Mouse (Mus musculus): Measurements from ENCODE around the gene Mmgt2.

Gene Mmgt2

GRCm38 (mm10) chr11:62701218-62701617, 52.8 kb downstream of the Mmgt2 start:
- ATAC-seq (ENCODE audit: low TSS enrichment), result no peak

DNA sequence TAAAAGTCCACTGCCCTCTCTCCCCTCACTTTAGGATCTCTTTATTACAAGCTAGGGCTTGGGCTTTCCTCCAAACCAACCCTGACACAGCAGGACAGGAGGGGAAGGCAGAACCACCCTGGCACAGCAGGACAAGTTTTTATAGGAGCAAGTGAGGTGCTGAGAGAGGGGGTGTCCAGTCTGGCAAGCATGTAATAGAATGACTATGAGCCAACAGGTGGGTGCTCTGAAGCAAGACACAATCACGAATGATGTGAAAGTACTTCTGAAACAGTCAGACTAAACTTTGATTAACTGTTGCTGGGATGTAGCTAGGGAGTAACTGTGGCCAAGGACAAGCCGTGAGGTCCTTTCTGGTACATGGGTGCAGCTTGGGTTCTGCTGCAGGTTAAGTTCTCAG, 57.7 kb downstream of the Mmgt2 start:
- ATAC-seq (ENCODE audit: low TSS enrichment), result no peak

GRCm38 (mm10) chr11:62708252-62708651, 59.8 kb downstream of the Mmgt2 start:
- ATAC-seq (ENCODE audit: low TSS enrichment), result no peak

- ATAC-seq (ENCODE audit: low TSS enrichment), result no peak
Observed at GRCm38 (mm10) chr11:62710657-62711056, 62.2 kb downstream of the Mmgt2 start.
